ENCODE assay signal across 9 mouse cellular contexts in the genomic region with DNA sequence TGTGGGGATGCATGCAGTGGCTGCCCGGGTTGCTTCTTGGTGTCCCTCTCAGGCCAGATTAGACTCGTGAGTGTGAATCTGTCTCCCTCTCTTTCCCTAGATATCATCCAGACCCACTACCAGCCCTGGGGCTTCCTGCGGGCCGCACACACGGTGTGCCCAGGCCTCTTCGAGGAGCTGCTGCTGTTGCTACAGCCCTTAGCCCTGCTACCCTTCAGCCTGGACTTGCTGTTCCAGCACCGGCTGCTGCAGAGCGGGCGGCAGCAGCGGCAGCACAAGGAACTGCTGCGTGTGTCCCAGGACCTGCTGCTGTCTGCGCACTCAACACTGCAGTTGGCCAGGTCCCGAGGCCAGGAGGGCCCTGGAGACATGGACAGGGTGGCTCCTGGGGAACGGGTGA. TPM values are rescaled to one million over a fixed set of nuclear protein-coding genes. Genes with fewer than 3 reads are reported as not detected.
A peak's percentile ranks its signal among the peaks of the same experiment; 100 is the strongest.
DNase-seq lines count a peak whose midpoint lies in the region; ATAC-seq and TF ChIP-seq lines count a peak whose summit lies in the region.
"Had no signal": no experiment of that assay in that cellular context is flagged by ENCODE, and none has a peak within 500 bp of the region (broad histone marks: within the 10 kb centered on the region; RNA-seq: fewer than 3 reads in every experiment).

No protein-coding gene starts in this region.

- no peak for TF ChIP-seq CTCF in intestine, postnatal 0 days (IDR thresholded peaks at IDR 0.05; ENCODE audit: low read depth)

- H3K4me2 ChIP-seq in neural tube, embryonic 15.5 days: no peak overlapping the region
- peak overlapping the region; percentile 45 for H3K4me2 ChIP-seq in intestine, postnatal 0 days (replicated peaks; ENCODE audit: low read depth)
- peak overlapping the region; percentile 1; the same call in 1 of the 2 replicates for H3K4me2 ChIP-seq in stomach, embryonic 14.5 days (replicated peaks; ENCODE audit: low read depth, low read length)

- peak overlapping the region; percentile 46 for H3K4me3 ChIP-seq in heart, embryonic 10.5 days
- no peak overlapping the region for H3K4me3 ChIP-seq in neural tube, embryonic 15.5 days (replicated peaks)
- H3K4me3 ChIP-seq in intestine, postnatal 0 days (ENCODE audit: low read depth, low read length): no peak overlapping the region
- H3K4me3 ChIP-seq in stomach, embryonic 14.5 days (ENCODE audit: low read depth, low read length): no peak overlapping the region

- no peaks in the 10 kb centered on the region for H3K9me3 ChIP-seq in heart, embryonic 10.5 days
- no peaks in the 10 kb centered on the region for H3K9me3 ChIP-seq in neural tube, embryonic 15.5 days (replicated peaks)
- H3K9me3 ChIP-seq in intestine, postnatal 0 days (ENCODE audit: control insufficient read depth): no peaks in the 10 kb centered on the region
- H3K9me3 ChIP-seq in stomach, embryonic 14.5 days (ENCODE audit: control insufficient read depth, low read depth, low read length): no peaks in the 10 kb centered on the region

- no peak for DNase-seq in heart, embryonic 10.5 days (ENCODE audit: low spot score)
- DNase-seq in heart, postnatal 10 days: no peak
- peak; percentile 24 for DNase-seq in neural tube, embryonic 10.5 days (ENCODE audit: extremely low spot score, low spot score)
- DNase-seq in kidney, postnatal 36 days: no peak
- no peak for DNase-seq in left cerebral cortex, postnatal 36 days (ENCODE audit: low spot score in 2 of 2)

- intact Hi-C loops in heart, postnatal 10 days (cut with DNase I): no loop called here
- intact Hi-C loops in left cerebral cortex, postnatal 36 days (cut with DNase I): no loop called here

- no peak for ATAC-seq in neural tube, embryonic 15.5 days (ENCODE audit: low FRiP score)
- ATAC-seq in intestine, postnatal 0 days: no peak
- ATAC-seq in stomach, embryonic 14.5 days (ENCODE audit: insufficient number of reproducible peaks, insufficient read depth, low FRiP score, low read depth): peak; percentile 3; the same call in 1 of the 2 replicates

- peaks cover 44% of the 10 kb centered on the region for H3K4me1 ChIP-seq in heart, embryonic 10.5 days
- H3K4me1 ChIP-seq in neural tube, embryonic 15.5 days: peaks cover 28% of the 10 kb centered on the region
- H3K4me1 ChIP-seq in intestine, postnatal 0 days (replicated peaks; ENCODE audit: control insufficient read depth, insufficient read depth, low read length): no peaks in the 10 kb centered on the region
- H3K4me1 ChIP-seq in stomach, embryonic 14.5 days (ENCODE audit: control insufficient read depth, insufficient read depth, low read length): no peaks in the 10 kb centered on the region; the same call in 1 of the 2 replicates

- H3K27me3 ChIP-seq in heart, embryonic 10.5 days (ENCODE audit: insufficient read depth, poor library complexity, severe bottlenecking): peaks cover 93% of the 10 kb centered on the region
- H3K27me3 ChIP-seq in neural tube, embryonic 15.5 days (replicated peaks): peaks cover 41% of the 10 kb centered on the region
- no peaks in the 10 kb centered on the region for H3K27me3 ChIP-seq in intestine, postnatal 0 days (replicated peaks; ENCODE audit: control insufficient read depth, insufficient read depth, low read length)
- peaks cover 19% of the 10 kb centered on the region; the same call in 1 of the 2 replicates for H3K27me3 ChIP-seq in stomach, embryonic 14.5 days (ENCODE audit: control insufficient read depth, insufficient read depth, low read length)

- H3K27ac ChIP-seq in heart, embryonic 10.5 days: no peak overlapping the region
- no peak overlapping the region for H3K27ac ChIP-seq in neural tube, embryonic 15.5 days (replicated peaks)
- H3K27ac ChIP-seq in intestine, postnatal 0 days (ENCODE audit: low read depth, low read length): no peak overlapping the region
- no peak overlapping the region for H3K27ac ChIP-seq in stomach, embryonic 14.5 days (ENCODE audit: low read length)

- 23% methylated on average over 14 of the region's 14 CpGs for WGBS in heart, embryonic 10.5 days
- 30% methylated on average over 14 of the region's 14 CpGs for WGBS in neural tube, embryonic 15.5 days
- 49% methylated on average over 14 of the region's 14 CpGs for WGBS in intestine, postnatal 0 days
- WGBS in stomach, embryonic 14.5 days: 34% methylated on average over 14 of the region's 14 CpGs

- peaks cover 56% of the 10 kb centered on the region for H3K36me3 ChIP-seq in heart, embryonic 10.5 days
- H3K36me3 ChIP-seq in neural tube, embryonic 15.5 days: peaks cover 59% of the 10 kb centered on the region
- H3K36me3 ChIP-seq in intestine, postnatal 0 days (ENCODE audit: control insufficient read depth, insufficient read depth): peaks cover 62% of the 10 kb centered on the region
- peaks cover 44% of the 10 kb centered on the region for H3K36me3 ChIP-seq in stomach, embryonic 14.5 days (ENCODE audit: control insufficient read depth, insufficient read depth, low read length)

- H3K9ac ChIP-seq in neural tube, embryonic 15.5 days (replicated peaks): no peak overlapping the region
- H3K9ac ChIP-seq in intestine, postnatal 0 days (ENCODE audit: low read depth, low read length): no peak overlapping the region
- H3K9ac ChIP-seq in stomach, embryonic 14.5 days (replicated peaks; ENCODE audit: low read depth, low read length): no peak overlapping the region

RNA-seq across cellular contexts. Expression of a gene that starts 3.7 kb away (rescaled TPM):
- polyA plus RNA-seq in heart, embryonic 10.5 days (2016; fragmentation: Nextera tagmentation; extraction: Ambion mirVana): not detected in 2 replicates
- total RNA-seq in heart, postnatal 10 days (2021): under 1 TPM in 1 of 2 experiments, not detected in 1; 0.62 TPM
- 1.7 and 2.6 TPM in 2 replicates for polyA plus RNA-seq in neural tube, embryonic 15.5 days (2015; fragmentation: Nextera tagmentation; extraction: Ambion mirVana)
- polyA plus RNA-seq in intestine, postnatal 0 days (2015; fragmentation: Nextera tagmentation; extraction: Ambion mirVana): 0.16 TPM in 1 of 2 replicates, not detected in the other
- 0.22 and 0.25 TPM in 2 replicates for polyA plus RNA-seq in stomach, embryonic 14.5 days (2014; fragmentation: Nextera tagmentation; extraction: Ambion mirVana)
- total RNA-seq in left cerebral cortex, postnatal 36 days (2021): 1 to 10 TPM in 1 of 2 experiments, under 1 TPM in 1; 0.69 to 1.4 TPM
- polyA plus RNA-seq: heart, embryonic 14.5 days had no signal

RNA-seq across cellular contexts. Expression of a gene that starts 16.5 kb away (rescaled TPM):
- 5.0 and 6.3 TPM in 2 replicates for polyA plus RNA-seq in heart, embryonic 10.5 days (2016; fragmentation: Nextera tagmentation; extraction: Ambion mirVana)
- 10 to 100 TPM; 42.3 to 42.6 TPM for total RNA-seq in heart, postnatal 10 days (2021)
- polyA plus RNA-seq in neural tube, embryonic 15.5 days (2015; fragmentation: Nextera tagmentation; extraction: Ambion mirVana): 9.7 and 14.1 TPM in 2 replicates
- 4.6 and 4.7 TPM in 2 replicates for polyA plus RNA-seq in intestine, postnatal 0 days (2015; fragmentation: Nextera tagmentation; extraction: Ambion mirVana)
- 5.4 and 7.1 TPM in 2 replicates for polyA plus RNA-seq in stomach, embryonic 14.5 days (2014; fragmentation: Nextera tagmentation; extraction: Ambion mirVana)
- 10 to 100 TPM; 87.8 to 92.9 TPM for total RNA-seq in left cerebral cortex, postnatal 36 days (2021)

RNA-seq across cellular contexts. Expression of a gene that starts 29.2 kb away (rescaled TPM):
- 0.70 and 1.4 TPM in 2 replicates for polyA plus RNA-seq in heart, embryonic 10.5 days (2016; fragmentation: Nextera tagmentation; extraction: Ambion mirVana)
- total RNA-seq in heart, postnatal 10 days (2021): under 1 TPM; 0.45 to 0.60 TPM
- 4.3 and 6.7 TPM in 2 replicates for polyA plus RNA-seq in neural tube, embryonic 15.5 days (2015; fragmentation: Nextera tagmentation; extraction: Ambion mirVana)
- polyA plus RNA-seq in intestine, postnatal 0 days (2015; fragmentation: Nextera tagmentation; extraction: Ambion mirVana): 3.2 and 3.7 TPM in 2 replicates
- polyA plus RNA-seq in stomach, embryonic 14.5 days (2014; fragmentation: Nextera tagmentation; extraction: Ambion mirVana): 5.5 and 5.6 TPM in 2 replicates
- 1 to 10 TPM in 1 of 2 experiments, under 1 TPM in 1; 0.59 to 1.2 TPM for total RNA-seq in left cerebral cortex, postnatal 36 days (2021)

RNA-seq across cellular contexts. Expression of a gene that starts 43.4 kb away (rescaled TPM):
- polyA plus RNA-seq in heart, embryonic 10.5 days (2016; fragmentation: Nextera tagmentation; extraction: Ambion mirVana): 9.9 and 11.2 TPM in 2 replicates
- total RNA-seq in heart, postnatal 10 days (2021): 10 to 100 TPM; 42.9 to 61.4 TPM
- 69.2 and 82.7 TPM in 2 replicates for polyA plus RNA-seq in neural tube, embryonic 15.5 days (2015; fragmentation: Nextera tagmentation; extraction: Ambion mirVana)
- polyA plus RNA-seq in intestine, postnatal 0 days (2015; fragmentation: Nextera tagmentation; extraction: Ambion mirVana): 11.9 and 12.1 TPM in 2 replicates
- 12.4 and 13.5 TPM in 2 replicates for polyA plus RNA-seq in stomach, embryonic 14.5 days (2014; fragmentation: Nextera tagmentation; extraction: Ambion mirVana)
- 100 to 1,000 TPM; 135 TPM for total RNA-seq in left cerebral cortex, postnatal 36 days (2021)

RNA-seq across cellular contexts. Expression of a gene that starts 58.3 kb away (rescaled TPM):
- polyA plus RNA-seq in heart, embryonic 10.5 days (2016; fragmentation: Nextera tagmentation; extraction: Ambion mirVana): not detected in 2 replicates
- total RNA-seq in heart, postnatal 10 days (2021): under 1 TPM in 1 of 2 experiments, not detected in 1; 0.38 TPM
- polyA plus RNA-seq in neural tube, embryonic 15.5 days (2015; fragmentation: Nextera tagmentation; extraction: Ambion mirVana): 1.9 TPM in 1 of 2 replicates, not detected in the other
- not detected in 2 replicates for polyA plus RNA-seq in intestine, postnatal 0 days (2015; fragmentation: Nextera tagmentation; extraction: Ambion mirVana)
- polyA plus RNA-seq in stomach, embryonic 14.5 days (2014; fragmentation: Nextera tagmentation; extraction: Ambion mirVana): not detected in 2 replicates
- not detected for total RNA-seq in left cerebral cortex, postnatal 36 days (2021)
- polyA plus RNA-seq: heart, embryonic 14.5 days had no signal
